Mouse (Mus musculus) midbrain, embryonic 10.5 days (tissue): ENCODE measurements around the gene Me3. TPM values are rescaled to one million over a fixed set of nuclear protein-coding genes. Genes with fewer than 3 reads are reported as not detected.

Experiments
- polyA plus RNA-seq: library from polyadenylated mRNA; unstranded; fragments of >200 nt; fragmentation: Nextera tagmentation; extraction: Ambion mirVana; gene quantifications from 2 replicates; pipeline ENCODE4 v1.2.1, GENCODE M21; 2016

Me3 gene
- polyA plus RNA-seq, 1 experiment from 2014 or later, result 1.1 TPM

Other genes with a start within 250 kb of the Me3 start
- 14.4 and 16.3 TPM in 2 replicates for gene Tmem135, start 228.2 kb upstream of the Me3 start, polyA plus RNA-seq
- gene Fzd4, start 228.0 kb upstream of the Me3 start, polyA plus RNA-seq, result 2.6 and 3.2 TPM in 2 replicates
- gene Prss23, start 105.2 kb upstream of the Me3 start, polyA plus RNA-seq, result 24.1 and 26.4 TPM in 2 replicates